Mouse (Mus musculus): ENCODE results near the gene Saa4. TPM values are rescaled to one million over a fixed set of nuclear protein-coding genes. Genes with fewer than 3 reads are reported as not detected.
"Not testable (repeated sequence)": the region's sequence is repeated elsewhere in the genome, so short reads cannot be mapped to it uniquely, and the experiment has no call there.

The Saa4 gene
- polyA plus RNA-seq, 1 experiment from 2014 or later: not detected

- no peak overlapping the region for H3K4me3 ChIP-seq (ENCODE audit: low read depth, low read length)
- WGBS: 92% methylated on average over 7 of the region's 7 CpGs
- no peak overlapping the region for H3K9ac ChIP-seq (ENCODE audit: low read length)
- H3K4me2 ChIP-seq (ENCODE audit: low read depth): no peak overlapping the region
- no peaks in the 10 kb centered on the region for H3K36me3 ChIP-seq (ENCODE audit: control insufficient read depth, insufficient read depth, low read length)
- no peaks in the 10 kb centered on the region for H3K27me3 ChIP-seq (ENCODE audit: control insufficient read depth, insufficient read depth, low read length)
- no peaks in the 10 kb centered on the region for H3K9me3 ChIP-seq (ENCODE audit: control insufficient read depth, low read length)
- ATAC-seq (ENCODE audit: insufficient read depth, low FRiP score, low TSS enrichment): no peak
- no peak overlapping the region for H3K27ac ChIP-seq (ENCODE audit: low read depth, low read length)
- H3K4me1 ChIP-seq (ENCODE audit: control insufficient read depth, insufficient read depth, low read length): no peaks in the 10 kb centered on the region
- no peak for DNase-seq (ENCODE audit: low spot score)
Measured at GRCm38 (mm10) chr7:46746381-46746780, 14.0 kb upstream of the Saa4 start.

- no peaks in the 10 kb centered on the region for H3K9me3 ChIP-seq (ENCODE audit: control insufficient read depth, low read length)
- H3K4me3 ChIP-seq (ENCODE audit: low read depth, low read length): no peak overlapping the region
- no peak overlapping the region for H3K9ac ChIP-seq (ENCODE audit: low read length)
- no peaks in the 10 kb centered on the region for H3K36me3 ChIP-seq (ENCODE audit: control insufficient read depth, insufficient read depth, low read length)
- ATAC-seq (ENCODE audit: insufficient read depth, low FRiP score, low TSS enrichment): no peak
- H3K27me3 ChIP-seq (ENCODE audit: control insufficient read depth, insufficient read depth, low read length): no peaks in the 10 kb centered on the region
- no peaks in the 10 kb centered on the region for H3K4me1 ChIP-seq (ENCODE audit: control insufficient read depth, insufficient read depth, low read length)
- DNase-seq (ENCODE audit: low spot score): no peak
- 81% methylated on average over 3 of the region's 3 CpGs for WGBS
- H3K4me2 ChIP-seq (ENCODE audit: low read depth): no peak overlapping the region
- no peak overlapping the region for H3K27ac ChIP-seq (ENCODE audit: low read depth, low read length)
Measured at GRCm38 (mm10) chr7:46745816-46746215, 13.4 kb upstream of the Saa4 start.

- WGBS: 86% methylated on average over 2 of the region's 3 CpGs
- H3K36me3 ChIP-seq (ENCODE audit: control insufficient read depth, insufficient read depth, low read length); ATAC-seq (ENCODE audit: insufficient read depth, low FRiP score, low TSS enrichment); H3K4me1 ChIP-seq (ENCODE audit: control insufficient read depth, insufficient read depth, low read length); H3K4me2 ChIP-seq (ENCODE audit: low read depth); H3K27ac ChIP-seq (ENCODE audit: low read depth, low read length); H3K9me3 ChIP-seq (ENCODE audit: control insufficient read depth, low read length); DNase-seq (ENCODE audit: low spot score); H3K9ac ChIP-seq (ENCODE audit: low read length); H3K27me3 ChIP-seq (ENCODE audit: control insufficient read depth, insufficient read depth, low read length); H3K4me3 ChIP-seq (ENCODE audit: low read depth, low read length): not testable (repeated sequence)
Measured at GRCm38 (mm10) chr7:46742880-46743279, 10.5 kb upstream of the Saa4 start, which contains the start of gene Saa1. Gene Saa1, minus strand, starts transcription at chr7:46742980.

- H3K9ac ChIP-seq (ENCODE audit: low read length): not testable (repeated sequence)
Measured at GRCm38 (mm10) chr7:46740041-46740440, 7.6 kb upstream of the Saa4 start.

GRCm38 (mm10) chr7:46738561-46739460 is 6.4 kb upstream of the Saa4 start:
- H3K9me3 ChIP-seq (ENCODE audit: control insufficient read depth, low read length): no peaks in the 10 kb centered on the region
- no peak for ATAC-seq (ENCODE audit: insufficient read depth, low FRiP score, low TSS enrichment)
- no peak for DNase-seq (ENCODE audit: low spot score)
- H3K4me2 ChIP-seq (ENCODE audit: low read depth): no peak overlapping the region
- no peak overlapping the region for H3K9ac ChIP-seq (ENCODE audit: low read length)
- H3K27me3 ChIP-seq (ENCODE audit: control insufficient read depth, insufficient read depth, low read length): no peaks in the 10 kb centered on the region
- no peaks in the 10 kb centered on the region for H3K36me3 ChIP-seq (ENCODE audit: control insufficient read depth, insufficient read depth, low read length)
- H3K27ac ChIP-seq (ENCODE audit: low read depth, low read length): no peak overlapping the region
- no peak overlapping the region for H3K4me3 ChIP-seq (ENCODE audit: low read depth, low read length)
- 81% methylated on average over 12 of the region's 12 CpGs for WGBS
- H3K4me1 ChIP-seq (ENCODE audit: control insufficient read depth, insufficient read depth, low read length): no peaks in the 10 kb centered on the region

More at GRCm38 (mm10) chr7:46740041-46740440, 7.6 kb upstream of the Saa4 start:
- not testable (repeated sequence) for H3K36me3 ChIP-seq (ENCODE audit: control insufficient read depth, insufficient read depth, low read length); H3K4me3 ChIP-seq (ENCODE audit: low read depth, low read length); H3K27me3 ChIP-seq (ENCODE audit: control insufficient read depth, insufficient read depth, low read length); ATAC-seq (ENCODE audit: insufficient read depth, low FRiP score, low TSS enrichment); H3K4me2 ChIP-seq (ENCODE audit: low read depth); H3K27ac ChIP-seq (ENCODE audit: low read depth, low read length); DNase-seq (ENCODE audit: low spot score); H3K4me1 ChIP-seq (ENCODE audit: control insufficient read depth, insufficient read depth, low read length); H3K9me3 ChIP-seq (ENCODE audit: control insufficient read depth, low read length)
- 87% methylated on average over 5 of the region's 5 CpGs for WGBS

GRCm38 (mm10) chr7:46734983-46735382 is 2.6 kb upstream of the Saa4 start:
- DNase-seq (ENCODE audit: low spot score) (no peak), ATAC-seq (ENCODE audit: insufficient read depth, low FRiP score, low TSS enrichment) (no peak)
- Histone ChIP-seq H3K27ac (ENCODE audit: low read depth, low read length) (no peak overlapping the region), H3K4me2 (ENCODE audit: low read depth) (no peak overlapping the region), H3K36me3 (ENCODE audit: control insufficient read depth, insufficient read depth, low read length) (no peaks in the 10 kb centered on the region), H3K4me1 (ENCODE audit: control insufficient read depth, insufficient read depth, low read length) (no peaks in the 10 kb centered on the region), H3K4me3 (ENCODE audit: low read depth, low read length) (no peak overlapping the region), H3K9ac (ENCODE audit: low read length) (no peak overlapping the region), H3K27me3 (ENCODE audit: control insufficient read depth, insufficient read depth, low read length) (no peaks in the 10 kb centered on the region), H3K9me3 (ENCODE audit: control insufficient read depth, low read length) (no peaks in the 10 kb centered on the region)
- 90% methylated on average over 2 of the region's 2 CpGs for WGBS

GRCm38 (mm10) chr7:46727584-46727983 is 4.8 kb downstream of the Saa4 start:
- no peak overlapping the region for H3K4me3 ChIP-seq (ENCODE audit: low read depth, low read length)
- no peak overlapping the region for H3K9ac ChIP-seq (ENCODE audit: low read length)
- DNase-seq (ENCODE audit: low spot score) (no peak), ATAC-seq (ENCODE audit: insufficient read depth, low FRiP score, low TSS enrichment) (no peak)
- H3K36me3 ChIP-seq (ENCODE audit: control insufficient read depth, insufficient read depth, low read length): no peaks in the 10 kb centered on the region
- no peak overlapping the region for H3K4me2 ChIP-seq (ENCODE audit: low read depth)
- H3K9me3 ChIP-seq (ENCODE audit: control insufficient read depth, low read length): no peaks in the 10 kb centered on the region
- H3K4me1 ChIP-seq (ENCODE audit: control insufficient read depth, insufficient read depth, low read length): no peaks in the 10 kb centered on the region
- H3K27ac ChIP-seq (ENCODE audit: low read depth, low read length): no peak overlapping the region
- WGBS: 84% methylated on average over 1 of the region's 1 CpGs
- no peaks in the 10 kb centered on the region for H3K27me3 ChIP-seq (ENCODE audit: control insufficient read depth, insufficient read depth, low read length)

GRCm38 (mm10) chr7:46724396-46724795 is 8.0 kb downstream of the Saa4 start:
- Histone ChIP-seq H3K36me3 (ENCODE audit: control insufficient read depth, insufficient read depth, low read length) (no peaks in the 10 kb centered on the region), H3K27ac (ENCODE audit: low read depth, low read length) (no peak overlapping the region), H3K4me1 (ENCODE audit: control insufficient read depth, insufficient read depth, low read length) (no peaks in the 10 kb centered on the region), H3K9ac (ENCODE audit: low read length) (no peak overlapping the region), H3K4me2 (ENCODE audit: low read depth) (no peak overlapping the region), H3K4me3 (ENCODE audit: low read depth, low read length) (no peak overlapping the region), H3K9me3 (ENCODE audit: control insufficient read depth, low read length) (no peaks in the 10 kb centered on the region), H3K27me3 (ENCODE audit: control insufficient read depth, insufficient read depth, low read length) (no peaks in the 10 kb centered on the region)
- DNase-seq (ENCODE audit: low spot score): no peak
- WGBS: 80% methylated on average over 5 of the region's 5 CpGs
- no peak for ATAC-seq (ENCODE audit: insufficient read depth, low FRiP score, low TSS enrichment)

GRCm38 (mm10) chr7:46723849-46724248 is 8.6 kb downstream of the Saa4 start:
- H3K4me1 ChIP-seq (ENCODE audit: control insufficient read depth, insufficient read depth, low read length): no peaks in the 10 kb centered on the region
- WGBS: 83% methylated on average over 3 of the region's 3 CpGs
- ATAC-seq (ENCODE audit: insufficient read depth, low FRiP score, low TSS enrichment) (no peak), DNase-seq (ENCODE audit: low spot score) (no peak)
- H3K9ac ChIP-seq (ENCODE audit: low read length): no peak overlapping the region
- no peaks in the 10 kb centered on the region for H3K9me3 ChIP-seq (ENCODE audit: control insufficient read depth, low read length)
- no peak overlapping the region for H3K4me2 ChIP-seq (ENCODE audit: low read depth)
- H3K27ac ChIP-seq (ENCODE audit: low read depth, low read length): no peak overlapping the region
- no peaks in the 10 kb centered on the region for H3K27me3 ChIP-seq (ENCODE audit: control insufficient read depth, insufficient read depth, low read length)
- no peak overlapping the region for H3K4me3 ChIP-seq (ENCODE audit: low read depth, low read length)
- H3K36me3 ChIP-seq (ENCODE audit: control insufficient read depth, insufficient read depth, low read length): no peaks in the 10 kb centered on the region
